Mouse (Mus musculus): ENCODE measurements around the gene Atp2a3. TPM values are rescaled to one million over a fixed set of nuclear protein-coding genes. Genes with fewer than 3 reads are reported as not detected.

The Atp2a3 gene
- total RNA-seq (2021): 1 to 10 TPM; 5.8 to 7.6 TPM
- long read RNA-seq: 0 reads

DNA sequence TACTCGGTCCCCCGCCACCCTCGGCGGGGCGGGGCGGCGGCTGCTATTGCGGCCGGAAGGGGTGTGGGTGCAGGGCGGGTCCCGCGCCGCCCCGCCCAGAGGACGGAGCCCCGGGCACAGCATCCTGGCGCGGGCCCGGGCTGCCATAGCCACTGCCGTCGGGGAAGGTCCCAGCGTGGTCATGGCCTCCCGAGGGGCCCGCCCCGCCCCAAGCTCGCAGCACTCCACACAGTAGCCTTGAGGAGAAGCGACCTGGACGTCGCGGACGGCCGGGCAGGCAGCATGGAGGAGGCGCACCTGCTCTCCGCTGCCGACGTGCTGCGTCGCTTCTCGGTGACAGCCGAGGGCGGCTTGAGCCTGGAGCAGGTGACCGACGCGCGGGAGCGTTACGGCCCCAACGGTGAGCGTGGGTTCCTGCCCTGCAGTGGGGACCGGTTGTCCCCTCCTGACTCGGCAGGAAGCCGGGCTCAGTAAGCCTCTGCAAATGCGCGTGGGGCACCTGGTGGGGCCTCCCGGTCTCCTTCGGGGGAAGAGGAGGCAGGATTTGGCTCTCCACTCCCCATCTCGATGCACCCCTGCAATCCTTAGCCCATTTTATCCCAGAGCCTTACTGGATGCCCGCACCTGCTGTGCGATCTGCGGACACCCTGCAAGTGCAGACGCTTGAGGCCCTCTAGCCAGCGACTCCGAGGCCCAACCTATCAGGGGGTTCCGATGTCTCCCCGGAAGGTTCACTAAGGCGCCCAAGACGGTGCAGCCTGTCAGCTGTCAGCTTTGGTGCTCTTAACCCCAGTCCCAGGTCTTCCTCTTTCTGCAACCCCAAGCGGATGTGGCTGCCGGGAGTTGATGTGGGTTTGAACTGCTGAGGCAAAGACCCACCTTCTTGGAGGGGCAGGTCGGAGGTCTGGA lies at the start of gene Atp2a3:
Atp2a3 (plus strand) TSS at position 98 of the 909 bp plus-strand sequence.
- no peak for DNase-seq (ENCODE audit: low spot score in 2 of 2)

DNA sequence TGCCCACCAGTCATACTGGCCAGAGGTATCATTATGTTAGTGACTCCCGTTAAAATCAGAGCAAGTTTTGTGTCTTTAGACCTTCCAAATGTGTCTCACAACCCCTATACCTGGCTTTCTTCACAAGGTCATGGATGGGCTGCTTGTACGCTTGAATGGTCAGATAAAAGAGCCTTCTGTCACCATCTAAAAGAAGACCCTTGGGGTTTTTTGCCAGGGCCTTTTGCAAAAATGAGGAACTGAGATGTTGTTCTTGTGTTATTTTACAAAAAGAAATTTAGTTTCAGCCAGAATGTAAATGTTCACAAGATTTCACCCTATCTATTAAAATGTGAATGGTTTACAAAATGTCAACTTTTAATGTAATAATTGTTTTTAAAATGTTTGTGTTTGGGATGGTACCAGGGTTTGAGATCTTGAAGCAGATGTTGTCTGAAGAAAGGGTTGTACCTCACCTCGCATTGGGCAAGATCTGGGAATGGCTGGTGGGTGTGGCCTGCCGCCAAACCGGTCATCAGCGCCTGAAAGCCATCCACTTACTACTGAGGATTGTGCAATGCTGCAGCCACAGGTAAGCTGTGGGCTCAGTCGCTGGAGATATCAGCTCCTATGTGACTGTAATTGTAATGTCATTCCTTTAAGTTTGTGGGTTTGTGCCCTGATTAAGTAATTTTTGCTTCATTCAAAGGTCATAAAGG lies 43.5 kb upstream of the Atp2a3 start:
- no peak for DNase-seq (ENCODE audit: low spot score in 2 of 2)

DNA sequence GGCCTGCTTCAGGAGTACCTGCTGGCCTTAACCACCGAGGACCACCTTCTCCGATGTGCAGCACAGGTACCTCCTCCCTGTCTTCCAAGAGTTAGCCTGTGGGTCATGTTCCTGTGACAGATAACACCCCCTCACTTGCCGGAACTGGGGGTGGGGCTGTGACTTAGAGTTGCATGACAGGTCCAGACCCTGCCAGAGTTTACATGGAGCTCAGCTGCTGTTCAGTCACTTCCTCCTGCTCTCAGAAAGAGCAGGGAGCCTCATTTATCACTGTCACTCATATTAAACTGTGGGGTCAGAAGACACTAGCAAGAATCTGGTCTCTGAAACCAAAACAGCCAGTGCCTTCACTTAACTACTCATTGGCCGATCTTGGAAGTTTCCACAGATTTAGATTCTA lies 37.9 kb upstream of the Atp2a3 start:
- DNase-seq (ENCODE audit: low spot score in 2 of 2): no peak

GRCm38 (mm10) chr11:72924458-72924857 lies 36.5 kb upstream of the Atp2a3 start:
- no peak for DNase-seq (ENCODE audit: low spot score in 2 of 2)

- no peak for DNase-seq (ENCODE audit: low spot score in 2 of 2)
Measured at GRCm38 (mm10) chr11:72925067-72925466, 35.9 kb upstream of the Atp2a3 start.

- peak; percentile 64 to 69 for DNase-seq (ENCODE audit: low spot score in 2 of 2)
Measured at GRCm38 (mm10) chr11:72926226-72926890, 34.6 kb upstream of the Atp2a3 start.

DNA sequence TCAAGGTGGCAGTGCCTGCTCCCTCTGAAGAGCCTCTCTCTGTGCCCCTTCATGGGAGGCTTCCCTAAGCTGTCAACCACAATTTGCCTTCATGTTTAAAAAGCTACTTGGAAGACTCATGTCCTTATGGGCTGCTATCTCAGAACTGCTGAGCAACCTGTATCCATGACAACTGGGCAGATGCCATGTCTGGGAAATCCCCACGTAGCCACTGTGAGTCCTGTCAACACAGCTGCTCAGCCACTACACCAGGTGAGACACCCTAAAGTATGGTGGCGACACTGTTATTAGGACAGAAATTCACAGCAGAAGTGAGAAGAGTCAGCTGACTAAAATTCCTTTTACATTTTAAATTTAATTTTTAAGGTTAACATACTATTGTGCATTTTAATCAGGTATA lies 32.5 kb upstream of the Atp2a3 start:
- no peak for DNase-seq (ENCODE audit: low spot score in 2 of 2)

- DNase-seq (ENCODE audit: low spot score in 2 of 2): peak; percentile 56
Measured at GRCm38 (mm10) chr11:72940208-72941143, 20.5 kb upstream of the Atp2a3 start.

- DNase-seq (ENCODE audit: low spot score in 2 of 2): no peak
Measured at GRCm38 (mm10) chr11:72944996-72945793, 15.8 kb upstream of the Atp2a3 start.

DNA sequence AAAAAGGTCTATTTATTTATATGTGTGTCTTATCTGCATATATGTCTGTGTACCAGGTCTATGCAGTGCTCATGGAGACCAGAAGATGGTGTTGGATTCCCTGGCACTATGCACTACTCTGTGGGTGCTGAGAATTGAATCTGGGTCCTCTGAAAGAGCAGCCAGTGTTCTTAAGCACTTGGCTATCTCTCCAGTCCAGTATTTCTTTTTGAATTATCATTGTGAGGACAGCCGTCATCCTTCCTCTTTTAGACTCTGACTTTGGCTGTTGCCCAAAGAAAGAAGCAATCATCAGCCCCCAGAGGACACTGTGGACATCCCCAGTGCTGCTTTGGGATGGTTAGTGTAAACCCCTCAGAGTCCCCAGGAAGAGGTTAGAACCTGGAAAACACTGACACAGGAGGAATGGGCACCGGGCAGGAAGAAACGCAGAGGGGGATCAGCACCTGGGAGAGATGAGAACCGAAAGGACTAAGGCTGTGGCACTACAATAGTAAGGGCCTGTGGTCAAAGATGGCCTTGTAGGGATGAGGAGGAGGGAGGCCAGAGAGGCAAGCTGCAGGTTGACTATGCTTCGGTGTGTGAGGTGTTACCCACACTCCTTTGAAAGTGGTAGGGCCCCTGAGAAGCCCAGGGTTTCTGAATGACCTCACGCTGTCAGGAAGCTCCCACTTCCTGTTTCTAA lies 15.0 kb upstream of the Atp2a3 start:
- DNase-seq (ENCODE audit: low spot score in 2 of 2): no peak

DNA sequence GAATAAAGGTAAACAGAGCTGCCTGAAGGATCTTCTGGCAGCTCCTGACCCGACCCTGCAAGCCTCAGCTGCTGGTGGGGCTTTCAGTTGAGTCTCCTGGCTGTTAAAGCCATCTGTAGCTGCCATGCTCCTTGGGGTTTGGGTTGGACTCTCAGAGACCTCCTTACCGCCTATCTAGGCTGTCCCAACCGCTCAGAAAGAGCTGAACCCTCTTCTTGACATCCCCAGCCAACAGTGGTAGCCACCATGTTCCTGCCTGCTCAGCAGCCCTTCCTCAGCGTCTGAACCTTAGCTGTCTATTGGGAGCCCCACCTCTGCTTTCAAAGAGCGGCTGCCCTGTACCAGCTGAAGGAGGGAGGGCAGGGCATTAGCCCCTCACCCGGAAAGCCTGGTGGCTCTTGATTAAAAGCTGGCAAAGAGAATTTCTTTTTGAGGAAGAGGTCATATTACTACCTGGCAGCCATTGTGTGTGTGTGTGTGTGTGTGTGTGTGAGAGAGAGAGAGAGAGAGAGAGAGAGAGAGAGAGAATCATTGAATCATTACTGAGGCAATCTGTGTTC lies 14.3 kb upstream of the Atp2a3 start:
- no peak for DNase-seq (ENCODE audit: low spot score in 2 of 2)

DNA sequence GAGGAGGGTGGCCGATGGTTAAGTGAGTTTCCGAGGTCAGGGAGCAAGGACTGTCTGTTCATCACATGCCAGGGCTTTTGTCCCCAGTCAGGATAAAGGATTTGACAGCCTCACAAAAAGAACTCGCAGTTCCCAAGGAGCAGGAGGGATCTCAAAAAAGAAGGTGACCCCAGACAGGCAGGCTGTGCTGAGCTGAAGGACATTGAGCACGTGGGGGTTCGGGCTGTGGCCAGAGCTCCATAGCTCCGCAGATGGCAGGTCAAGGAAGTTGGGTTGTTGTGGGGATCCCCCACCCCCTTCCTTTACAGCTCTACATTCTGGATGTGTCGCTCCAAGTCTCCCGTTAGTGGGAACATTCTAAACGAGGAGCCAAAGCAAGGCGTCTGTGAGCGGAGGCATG lies 13.1 kb upstream of the Atp2a3 start:
- DNase-seq (ENCODE audit: low spot score in 2 of 2): no peak

DNA sequence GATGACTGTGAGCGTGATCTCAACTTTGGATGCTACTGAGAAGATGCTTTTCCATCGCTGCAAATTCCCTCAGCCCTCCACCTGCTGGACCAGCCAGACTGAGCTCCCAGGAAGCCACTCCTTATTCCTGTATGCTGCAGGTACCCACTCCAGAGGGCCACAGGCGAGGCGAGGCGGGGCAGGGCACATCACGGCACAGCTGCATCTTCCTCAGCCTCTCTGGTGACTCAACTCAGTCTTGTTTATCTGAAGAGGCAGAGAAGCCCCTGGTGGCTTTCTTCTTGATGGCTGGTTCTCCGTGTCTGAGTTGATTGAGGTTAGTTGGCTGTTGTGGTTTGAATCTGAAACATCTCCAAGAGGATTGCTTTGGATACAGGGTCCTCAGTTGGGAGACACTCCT lies 12.7 kb upstream of the Atp2a3 start:
- DNase-seq (ENCODE audit: low spot score in 2 of 2): no peak

DNA sequence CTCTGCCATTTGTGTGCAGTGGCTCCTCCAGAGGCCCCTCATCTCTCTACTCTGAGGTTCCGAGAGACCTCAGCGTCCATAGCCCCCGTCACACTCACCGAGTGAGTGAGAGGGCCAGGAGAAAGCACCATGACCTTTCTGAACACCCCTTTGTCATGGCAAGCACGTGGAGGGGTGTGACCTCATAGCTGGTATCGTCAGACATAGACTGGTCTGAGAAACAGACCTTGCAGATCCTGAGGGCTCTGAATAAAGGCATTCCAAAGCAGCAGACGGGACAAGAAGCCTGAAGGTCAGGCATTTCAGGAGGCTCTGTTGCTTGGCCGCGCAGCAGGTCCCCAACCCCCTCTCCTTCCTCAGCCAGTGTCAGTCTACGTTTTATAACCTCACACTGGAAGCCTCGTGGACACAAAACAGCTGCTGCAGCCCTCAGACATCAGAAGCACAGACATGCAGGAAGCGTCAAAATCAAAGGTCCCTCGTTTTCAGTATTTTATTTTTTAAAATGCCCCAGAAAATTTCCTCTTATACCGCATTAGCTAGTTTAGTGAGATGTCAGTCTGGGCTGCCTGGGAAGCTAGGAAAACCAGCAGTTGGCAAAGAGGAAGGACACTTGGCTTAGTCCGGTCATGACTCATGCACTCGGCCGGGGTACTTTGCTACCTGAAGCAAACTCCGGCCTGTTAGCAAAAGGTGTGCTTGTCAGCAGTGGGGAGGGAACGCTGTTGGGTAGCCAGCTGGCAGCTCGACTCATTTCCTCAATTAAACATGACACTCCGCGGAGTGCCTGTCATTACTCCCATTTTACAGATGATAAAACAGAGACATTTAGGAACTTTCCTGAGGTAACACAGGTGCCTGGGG lies 9.6 kb upstream of the Atp2a3 start:
- no peak for DNase-seq (ENCODE audit: low spot score in 2 of 2)

- no peak for DNase-seq (ENCODE audit: low spot score in 2 of 2)
Measured at GRCm38 (mm10) chr11:72952226-72952625, 8.7 kb upstream of the Atp2a3 start.

GRCm38 (mm10) chr11:72952697-72953096 lies 8.3 kb upstream of the Atp2a3 start:
- no peak for DNase-seq (ENCODE audit: low spot score in 2 of 2)

GRCm38 (mm10) chr11:72953116-72953439 lies 7.9 kb upstream of the Atp2a3 start:
- DNase-seq (ENCODE audit: low spot score in 2 of 2): no peak

Data from layer of hippocampus, postnatal 10 days (tissue).